Mouse (Mus musculus): ENCODE results near the gene Wdr73.

Wdr73 gene

DNA sequence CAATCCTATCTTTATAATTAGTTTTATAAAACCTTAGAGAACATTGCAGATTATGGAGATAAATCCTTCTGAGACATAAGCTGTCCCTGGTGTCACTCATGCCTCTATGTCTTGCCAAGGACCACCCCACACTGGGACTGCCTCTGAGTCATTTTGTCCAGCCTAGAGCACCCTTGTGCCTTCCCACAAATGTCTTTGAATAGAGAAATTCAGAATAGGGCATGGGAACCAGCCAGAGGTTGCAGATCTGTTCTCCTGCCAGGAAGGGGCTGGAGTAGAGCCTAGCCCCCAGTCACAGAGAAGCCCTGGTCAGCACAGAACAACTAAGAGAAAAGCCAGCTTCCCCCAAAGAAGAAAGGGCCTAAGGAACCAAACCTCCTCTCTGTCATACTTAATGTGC is 45.8 kb downstream of the Wdr73 start:
- DNase-seq (ENCODE audit: low read depth, low spot score) = no peak

DNA sequence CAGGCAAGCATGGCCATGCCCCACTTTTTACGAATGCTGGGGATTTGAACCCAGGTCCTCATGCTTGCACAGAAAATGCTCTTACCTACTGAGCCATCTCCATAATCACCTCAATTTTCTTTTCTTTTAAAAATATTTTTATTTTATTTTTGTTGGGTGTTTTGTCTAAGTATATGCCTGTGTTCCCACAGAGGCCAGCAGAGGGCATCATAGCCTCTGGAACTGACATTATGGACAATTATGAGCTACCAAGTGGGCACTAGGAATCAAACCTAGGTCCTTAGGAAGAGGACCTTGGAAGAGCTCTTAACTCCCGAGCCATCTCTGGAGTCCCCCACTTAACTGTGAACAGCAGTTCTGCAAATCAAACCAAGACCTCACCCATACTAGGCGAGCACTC is 47.9 kb downstream of the Wdr73 start:
- no peak for DNase-seq (ENCODE audit: low read depth, low spot score)

DNA sequence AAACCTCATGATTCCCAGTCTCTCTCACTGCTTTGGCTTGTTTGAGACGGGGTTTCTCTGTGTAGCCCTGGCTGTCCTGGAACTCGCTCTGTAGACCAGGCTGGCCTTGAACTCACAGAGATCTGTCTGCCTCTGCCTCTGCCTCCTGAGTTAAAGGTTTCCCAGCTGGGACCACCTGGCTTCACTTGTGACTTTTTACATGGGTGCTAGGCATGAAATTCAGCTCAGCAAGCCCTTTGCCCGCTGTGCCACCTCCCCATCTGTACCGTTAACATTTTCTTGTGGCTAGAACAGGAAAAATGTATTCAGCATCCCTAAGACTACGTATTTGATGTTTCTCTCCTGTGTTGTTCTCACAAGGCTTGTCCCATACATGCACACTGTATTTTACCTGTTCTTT is 50.5 kb downstream of the Wdr73 start:
- DNase-seq (ENCODE audit: low read depth, low spot score) = no peak

DNA sequence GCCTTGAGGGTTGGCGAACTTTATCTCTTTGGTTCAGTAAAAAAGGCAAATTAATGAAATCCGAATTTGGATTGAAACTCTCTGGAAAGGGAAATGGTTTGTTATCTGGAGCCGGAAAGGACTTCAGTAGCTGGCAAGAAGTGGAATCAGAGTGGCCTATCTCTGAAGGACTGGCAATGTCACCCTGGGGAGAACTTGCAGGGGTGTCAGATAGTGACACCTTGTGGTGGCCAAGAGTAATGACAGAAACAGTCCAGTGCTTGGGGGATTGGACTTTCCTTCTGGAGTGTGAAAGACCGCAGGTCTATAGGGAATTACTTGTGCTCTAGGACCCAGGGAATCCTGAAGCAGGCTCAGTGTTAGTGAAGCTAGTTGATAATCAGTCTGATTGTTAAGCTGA is 51.4 kb downstream of the Wdr73 start:
- DNase-seq (ENCODE audit: low read depth, low spot score) = peak; percentile 73

DNA sequence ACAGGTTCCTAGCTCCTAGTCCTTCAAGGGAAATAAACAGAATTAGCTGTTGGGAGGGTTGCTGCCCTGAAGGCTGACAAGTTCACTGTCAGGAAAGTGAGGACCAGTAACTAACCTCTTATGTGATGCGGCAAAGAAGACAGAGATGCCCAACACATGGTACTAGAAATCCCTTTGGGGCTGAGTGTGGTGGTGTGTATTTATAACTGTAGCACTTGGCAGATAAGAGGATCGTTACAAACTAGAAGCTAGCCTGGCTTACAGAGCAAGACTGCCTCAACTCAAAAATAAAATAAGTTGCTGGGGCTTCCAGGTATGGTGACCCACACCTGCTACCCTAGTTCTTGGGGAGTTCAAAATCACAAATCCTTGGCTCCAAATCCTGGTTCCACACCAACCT is 51.8 kb downstream of the Wdr73 start:
- no peak for DNase-seq (ENCODE audit: low read depth, low spot score)

DNA sequence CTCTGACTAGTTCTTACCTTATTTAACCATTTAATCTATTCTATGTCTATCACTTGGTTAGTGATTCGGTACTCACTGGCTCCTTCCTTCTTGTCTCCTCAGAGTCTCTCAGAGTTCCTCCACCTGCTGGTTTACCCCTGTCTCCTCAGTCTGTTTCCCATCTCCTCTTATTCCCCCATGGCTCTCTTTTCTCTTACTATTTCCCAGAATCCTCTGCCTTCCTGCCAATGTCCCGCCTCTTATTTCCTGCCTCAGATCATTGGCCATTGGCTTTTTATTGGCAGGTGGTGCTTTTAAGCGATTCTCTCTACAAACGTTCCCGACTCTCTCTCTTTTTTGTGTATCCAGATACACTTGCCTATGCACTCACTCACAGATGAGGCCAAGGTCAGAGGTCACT is 54.4 kb downstream of the Wdr73 start:
- no peak for DNase-seq (ENCODE audit: low read depth, low spot score)

DNA sequence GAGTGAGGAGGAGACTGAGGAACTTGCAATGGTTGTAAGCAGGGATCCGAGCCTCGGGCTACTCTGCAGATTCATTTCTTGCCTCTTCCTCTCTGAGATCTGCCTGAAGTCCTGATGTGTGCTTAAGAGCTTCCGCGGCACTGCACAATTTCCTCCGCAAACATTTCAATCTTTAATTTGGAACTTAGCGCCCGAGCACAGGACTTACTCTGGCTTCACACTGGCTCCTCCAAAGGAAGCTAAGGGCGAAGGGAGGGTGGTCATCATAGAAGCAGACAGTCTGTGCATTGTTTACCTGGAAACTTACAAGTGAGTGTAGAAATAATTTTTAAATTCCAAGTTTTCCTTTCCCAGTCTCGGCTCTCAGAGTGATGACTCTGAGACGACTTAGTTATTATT is 54.8 kb downstream of the Wdr73 start:
- DNase-seq (ENCODE audit: low read depth, low spot score) = no peak

DNA sequence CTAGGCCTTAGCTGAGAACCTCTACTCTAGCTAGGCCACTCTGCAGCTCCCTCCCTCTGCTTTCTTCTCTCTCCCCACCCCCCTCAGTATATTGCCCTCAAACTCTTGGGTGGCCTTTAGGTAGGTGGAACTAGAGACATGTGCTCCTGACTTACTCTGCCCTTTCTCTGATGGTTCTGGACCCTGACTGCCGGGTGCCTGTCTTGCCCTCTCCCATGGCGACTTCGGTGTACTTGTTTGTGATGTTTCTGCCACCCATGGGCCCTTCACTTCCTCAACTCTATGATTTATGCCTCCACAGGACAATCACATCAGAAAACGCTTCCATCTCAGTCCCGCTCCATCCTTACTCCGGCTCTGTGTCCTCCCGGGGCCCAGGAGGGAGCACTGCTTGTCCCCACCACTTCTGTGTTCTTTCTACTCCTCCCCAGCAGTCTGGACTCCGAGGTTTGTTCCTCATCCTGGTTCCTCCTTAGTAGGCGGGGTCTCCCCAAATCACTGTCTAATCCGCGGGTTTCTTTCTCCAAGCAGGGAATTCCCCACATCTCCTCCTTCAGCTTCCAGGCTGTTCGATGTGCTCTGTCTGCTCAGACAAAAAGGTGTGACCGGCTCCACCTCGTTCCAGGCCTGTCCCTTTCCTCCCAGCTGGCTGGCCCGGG is 55.3 kb downstream of the Wdr73 start:
- DNase-seq (ENCODE audit: low read depth, low spot score) = no peak

DNA sequence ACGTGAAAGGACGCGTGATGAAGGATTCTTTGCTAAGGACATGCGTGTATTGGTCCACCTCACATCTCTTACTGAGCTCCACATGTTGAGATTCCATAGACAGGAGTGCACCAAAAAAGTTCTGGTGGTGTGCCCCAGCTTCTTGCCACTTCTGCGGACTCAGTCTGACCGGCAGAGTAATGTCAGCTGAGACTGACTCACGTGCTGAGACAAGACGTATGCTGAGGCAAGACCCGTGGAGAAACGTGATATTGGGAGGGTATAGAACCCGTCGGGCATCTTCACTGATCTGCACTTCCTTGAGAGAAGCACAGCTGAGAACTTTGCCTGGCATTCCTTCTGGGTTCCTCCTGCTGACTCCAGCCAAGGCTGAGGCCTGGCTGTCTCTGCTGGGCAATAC is 56.4 kb downstream of the Wdr73 start:
- no peak for DNase-seq (ENCODE audit: low read depth, low spot score)

DNA sequence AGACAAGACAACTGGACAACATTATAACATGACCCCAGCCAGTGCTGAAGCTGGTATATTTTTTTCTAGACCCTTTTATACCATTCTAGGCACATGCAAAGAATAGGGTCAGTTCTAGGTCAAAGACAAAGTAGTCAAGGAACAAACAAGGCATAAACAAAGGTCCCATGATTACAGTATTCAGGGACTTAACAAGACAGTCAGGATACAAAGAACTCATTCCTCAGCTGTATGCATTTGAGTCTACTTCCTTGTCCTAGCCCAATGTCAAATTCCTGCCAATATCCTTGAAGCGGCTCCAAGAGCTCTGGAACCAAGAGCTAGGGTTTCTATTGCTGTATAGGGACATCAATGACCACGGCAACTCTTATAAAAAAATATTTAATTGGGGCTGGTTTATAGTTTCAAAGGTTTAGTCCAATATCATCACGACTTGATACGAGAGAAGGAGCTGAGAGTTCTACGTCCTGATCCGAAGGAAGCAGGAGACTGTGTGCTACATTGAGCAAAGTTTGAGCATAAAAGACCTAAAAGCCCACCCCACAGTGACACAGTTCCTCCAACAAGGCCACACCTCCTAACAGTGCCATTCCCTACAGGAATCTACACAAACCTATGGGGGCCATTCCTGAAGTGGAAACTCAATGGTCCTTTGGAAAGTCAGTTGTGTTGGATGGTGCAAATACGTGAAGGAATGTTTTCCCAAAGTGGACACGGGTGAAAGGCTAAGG is 57.0 kb downstream of the Wdr73 start:
- no peak for DNase-seq (ENCODE audit: low read depth, low spot score)

DNA sequence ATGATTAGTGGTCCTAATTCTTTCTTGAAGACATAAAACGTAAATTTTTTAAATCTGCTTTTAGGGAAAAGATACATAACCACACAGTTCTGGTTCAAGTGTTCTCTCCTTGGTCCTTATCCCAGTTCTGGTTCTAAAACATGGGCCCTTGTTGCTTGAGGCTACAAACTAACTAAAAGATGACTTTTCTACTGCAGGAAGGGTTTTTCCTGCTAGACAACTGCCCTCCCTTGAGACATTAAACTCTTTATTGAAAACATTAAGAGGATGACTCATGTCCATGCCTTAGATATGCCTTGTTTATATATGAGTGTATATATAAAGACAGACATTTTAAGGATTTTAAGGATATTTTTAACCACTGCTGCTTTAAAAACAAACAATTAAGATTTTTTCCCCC is 57.9 kb downstream of the Wdr73 start:
- no peak for DNase-seq (ENCODE audit: low read depth, low spot score)

DNA sequence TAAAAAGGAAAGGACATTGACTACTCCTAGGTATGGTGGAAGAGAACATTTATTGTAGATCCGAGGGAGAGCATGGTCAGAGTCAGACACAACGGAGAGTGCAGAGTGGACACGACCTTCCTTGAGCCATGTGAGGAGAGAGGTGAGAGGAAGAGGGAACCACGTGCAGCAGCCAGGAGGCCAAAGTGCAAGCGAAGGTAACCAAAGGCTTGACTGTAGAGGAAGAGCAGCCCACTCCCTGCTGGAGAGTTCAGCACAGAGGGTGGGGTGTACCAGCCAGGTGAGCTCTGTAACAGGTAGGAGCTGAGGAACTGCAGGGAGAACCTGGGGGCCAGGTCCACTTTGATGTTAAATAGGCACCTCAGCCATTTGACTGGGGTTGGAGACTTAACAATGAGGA is 58.9 kb downstream of the Wdr73 start:
- DNase-seq (ENCODE audit: low read depth, low spot score) = no peak

DNA sequence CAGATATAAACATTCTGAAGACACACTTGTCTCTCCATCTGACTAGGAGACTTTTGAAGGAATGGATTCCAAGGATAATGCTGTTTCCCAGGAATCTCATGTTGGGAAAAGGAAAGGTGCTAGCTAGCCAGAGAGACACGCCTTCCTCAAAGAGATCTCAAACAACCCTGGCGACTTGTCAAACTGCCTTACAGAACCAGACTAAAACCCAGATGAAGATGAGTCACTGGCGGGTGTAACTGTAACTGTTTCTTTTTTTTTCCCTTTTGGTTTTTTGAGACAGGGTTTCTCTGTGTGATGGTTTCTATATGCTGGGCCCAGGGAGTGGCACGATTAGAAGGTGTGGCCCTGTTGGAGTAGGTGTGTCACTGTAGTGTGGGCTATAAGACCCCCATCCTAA is 60.1 kb downstream of the Wdr73 start:
- DNase-seq (ENCODE audit: low read depth, low spot score) = no peak

All from retina, postnatal 7 days (tissue).